Mouse (Mus musculus) heart, embryonic 11.5 days (tissue): ENCODE measurements at regions not wholly inside any gene's neighbourhood (a gene's known extent, or its start where the extent isn't known, plus 50 kb on each side); places are given as distances from the start of the nearest gene placed in this dataset.

Experiments used
- ATAC-seq: fragments of 200-750 bp; cut with Nextera tagmentation; replicated peaks from 2 replicates; pipeline ENCODE4 v1.8.0; 2017; ENCODE audit warnings: moderate library complexity; ENCODE audit not compliant: insufficient number of reproducible peaks, low FRiP score, low TSS enrichment
- H3K27ac ChIP-seq: fragments of 300-500 bp; sonication (generic); 2 replicates; pipeline ENCODE4 v1.5.1; 2014; ENCODE audit warnings: mild to moderate bottlenecking, low read depth, low read length
- H3K27me3 ChIP-seq: fragments of 300-500 bp; sonication (generic); 2 replicates; pipeline ENCODE4 v1.6.1; 2014; ENCODE audit warnings: mild to moderate bottlenecking, low read length, mixed read lengths; ENCODE audit not compliant: control insufficient read depth, insufficient read depth
- H3K36me3 ChIP-seq: fragments of 300-500 bp; sonication (generic); 2 replicates; pipeline ENCODE4 v1.6.1; 2014; ENCODE audit warnings: mild to moderate bottlenecking, low read length, moderate library complexity, mixed read lengths; ENCODE audit not compliant: control insufficient read depth, insufficient read depth
- H3K4me1 ChIP-seq: fragments of 300-500 bp; sonication (generic); 2 replicates; pipeline ENCODE4 v1.6.1; 2014; ENCODE audit warnings: low read length; ENCODE audit not compliant: control insufficient read depth, insufficient read depth
- H3K4me2 ChIP-seq: fragments of 300-500 bp; sonication (generic); 2 replicates; pipeline ENCODE4 v1.6.1; 2014; ENCODE audit warnings: mild to moderate bottlenecking, moderate library complexity
- H3K4me3 ChIP-seq: fragments of 300-500 bp; sonication (generic); 2 replicates; pipeline ENCODE4 v1.5.1; 2014; ENCODE audit warnings: low read depth, low read length
- H3K9ac ChIP-seq: fragments of 300-500 bp; sonication (generic); 2 replicates; pipeline ENCODE4 v1.6.1; 2014; ENCODE audit warnings: mild to moderate bottlenecking, low read depth, low read length, moderate library complexity
- H3K9me3 ChIP-seq: fragments of 300-500 bp; sonication (generic); replicated peaks from 2 replicates; pipeline ENCODE4 v1.6.1; 2016; ENCODE audit warnings: low read length; ENCODE audit not compliant: control insufficient read depth
- WGBS: fragments of 180-500 bp; shearing (Covaris S2); extraction: QIAGEN DNeasy Blood & Tissue Kit; methylation state at CpG from one replicate; pipeline ENCODE4 v1.1.7; 2014; ENCODE audit not compliant: insufficient replicate concordance; 5-methylcytosine and 5-hydroxymethylcytosine counted together

- Histone ChIP-seq H3K27ac (no peak overlapping the region), H3K4me2 (no peak overlapping the region), H3K9ac (no peak overlapping the region), H3K9me3 (no peaks in the 10 kb centered on the region), H3K36me3 (no peaks in the 10 kb centered on the region), H3K4me3 (no peak overlapping the region), H3K27me3 (no peaks in the 10 kb centered on the region), H3K4me1 (peaks cover 7% of the 10 kb centered on the region)
- WGBS = 81% methylated on average over 7 of the region's 7 CpGs
- ATAC-seq = no peak
These were observed 133.0 kb downstream of the Cdh26 start for GRCm38 (mm10) chr2:178563287-178563686.

GRCm38 (mm10) chr2:178565368-178565818 is 135.1 kb downstream of the Cdh26 start:
- no peaks in the 10 kb centered on the region for H3K27me3 ChIP-seq
- no peak overlapping the region for H3K4me3 ChIP-seq
- WGBS = 36% methylated on average over 8 of the region's 8 CpGs
- ATAC-seq = no peak
- peak overlapping the region; percentile 25; the same call in 1 of the 2 replicates for H3K27ac ChIP-seq
- no peaks in the 10 kb centered on the region for H3K36me3 ChIP-seq
- no peak overlapping the region for H3K9ac ChIP-seq
- H3K9me3 ChIP-seq = no peaks in the 10 kb centered on the region
- no peak overlapping the region for H3K4me2 ChIP-seq
- peaks cover 7% of the 10 kb centered on the region for H3K4me1 ChIP-seq

DNA sequence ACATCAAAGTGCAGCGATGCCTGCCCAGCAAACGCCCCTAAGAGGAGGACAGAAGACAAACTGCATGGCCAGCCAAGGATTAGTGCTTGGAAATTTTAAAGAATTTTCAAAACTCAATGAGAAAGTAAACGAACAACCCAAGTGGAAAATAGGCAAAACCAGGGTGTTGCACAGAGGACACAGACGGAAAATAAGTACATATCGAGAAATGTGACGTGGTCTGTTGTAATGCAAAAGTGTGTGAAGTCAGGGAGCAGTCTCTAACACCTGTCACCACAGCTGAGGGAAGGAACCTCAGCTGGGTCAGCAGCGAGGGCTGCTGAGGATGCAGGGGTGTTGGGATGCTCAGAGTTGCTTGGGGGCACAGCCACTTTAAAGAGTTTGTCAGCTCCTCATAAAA is 137.2 kb downstream of the Cdh26 start:
- no peaks in the 10 kb centered on the region for H3K27me3 ChIP-seq
- H3K36me3 ChIP-seq = no peaks in the 10 kb centered on the region
- peaks cover 7% of the 10 kb centered on the region for H3K4me1 ChIP-seq
- H3K9me3 ChIP-seq = no peaks in the 10 kb centered on the region
- H3K4me3 ChIP-seq = no peak overlapping the region
- no peak overlapping the region for H3K4me2 ChIP-seq
- H3K9ac ChIP-seq = no peak overlapping the region
- H3K27ac ChIP-seq = no peak overlapping the region
- ATAC-seq = no peak
- 69% methylated on average over 7 of the region's 7 CpGs for WGBS

- H3K27me3 ChIP-seq = no peaks in the 10 kb centered on the region
- H3K4me1 ChIP-seq = no peaks in the 10 kb centered on the region
- no peak overlapping the region for H3K4me3 ChIP-seq
- H3K9ac ChIP-seq = no peak overlapping the region
- no peak for ATAC-seq
- H3K4me2 ChIP-seq = no peak overlapping the region
- H3K9me3 ChIP-seq = no peaks in the 10 kb centered on the region
- no peaks in the 10 kb centered on the region for H3K36me3 ChIP-seq
- 72% methylated on average over 5 of the region's 5 CpGs for WGBS
- H3K27ac ChIP-seq = no peak overlapping the region
These were observed 142.0 kb downstream of the Cdh26 start for GRCm38 (mm10) chr2:178572301-178572700.

- H3K27ac ChIP-seq = no peak overlapping the region
- no peaks in the 10 kb centered on the region for H3K4me1 ChIP-seq
- no peak overlapping the region for H3K9ac ChIP-seq
- no peaks in the 10 kb centered on the region for H3K27me3 ChIP-seq
- no peaks in the 10 kb centered on the region for H3K36me3 ChIP-seq
- WGBS = 41% methylated on average over 4 of the region's 4 CpGs
- H3K4me2 ChIP-seq = no peak overlapping the region
- H3K9me3 ChIP-seq = no peaks in the 10 kb centered on the region
- H3K4me3 ChIP-seq = no peak overlapping the region
- no peak for ATAC-seq
These were observed 144.5 kb downstream of the Cdh26 start for GRCm38 (mm10) chr2:178574859-178575258.

DNA sequence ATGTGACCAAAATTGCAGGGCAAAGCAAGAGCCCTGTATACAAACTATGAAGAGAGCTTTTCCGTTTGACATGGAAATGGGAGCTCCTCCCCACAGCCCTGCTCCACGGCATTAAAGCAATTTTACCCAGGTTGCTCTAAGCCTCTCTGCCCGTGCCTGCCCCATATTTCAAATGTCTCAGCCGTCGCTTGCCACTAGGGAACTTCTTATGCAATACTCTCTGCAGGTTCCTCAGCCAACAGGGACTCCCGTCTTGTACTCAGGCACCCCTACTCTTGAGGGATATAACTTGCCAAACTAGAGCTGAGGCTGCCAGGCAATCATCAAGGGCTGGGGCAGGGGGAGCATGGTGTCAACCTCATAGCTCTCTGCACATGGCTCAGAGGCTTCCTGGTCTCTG is 145.1 kb downstream of the Cdh26 start:
- WGBS = 60% methylated on average over 6 of the region's 6 CpGs
- no peak for ATAC-seq
- H3K4me3 ChIP-seq = no peak overlapping the region
- H3K4me1 ChIP-seq = no peaks in the 10 kb centered on the region
- no peaks in the 10 kb centered on the region for H3K36me3 ChIP-seq
- H3K9me3 ChIP-seq = no peaks in the 10 kb centered on the region
- no peak overlapping the region for H3K4me2 ChIP-seq
- no peak overlapping the region for H3K27ac ChIP-seq
- H3K9ac ChIP-seq = no peak overlapping the region
- no peaks in the 10 kb centered on the region for H3K27me3 ChIP-seq

GRCm38 (mm10) chr2:178576067-178576466 is 145.7 kb downstream of the Cdh26 start:
- Histone ChIP-seq H3K4me1 (no peaks in the 10 kb centered on the region), H3K27me3 (no peaks in the 10 kb centered on the region), H3K9me3 (no peaks in the 10 kb centered on the region), H3K27ac (no peak overlapping the region), H3K36me3 (no peaks in the 10 kb centered on the region), H3K4me2 (no peak overlapping the region), H3K9ac (no peak overlapping the region), H3K4me3 (no peak overlapping the region)
- ATAC-seq = no peak
- 59% methylated on average over 7 of the region's 7 CpGs for WGBS

- Histone ChIP-seq H3K27ac (no peak overlapping the region), H3K9ac (no peak overlapping the region), H3K4me3 (no peak overlapping the region), H3K4me2 (no peak overlapping the region), H3K27me3 (no peaks in the 10 kb centered on the region), H3K4me1 (no peaks in the 10 kb centered on the region), H3K36me3 (no peaks in the 10 kb centered on the region), H3K9me3 (no peaks in the 10 kb centered on the region)
- ATAC-seq = no peak
- WGBS = 55% methylated on average over 6 of the region's 6 CpGs
These were observed 149.2 kb downstream of the Cdh26 start for GRCm38 (mm10) chr2:178579571-178579970.

GRCm38 (mm10) chr2:178581306-178581705 is 151.0 kb downstream of the Cdh26 start:
- 75% methylated on average over 12 of the region's 12 CpGs for WGBS
- no peak overlapping the region for H3K4me2 ChIP-seq
- no peak for ATAC-seq

More at GRCm38 (mm10) chr2:178581306-178581705, 151.0 kb downstream of the Cdh26 start:
- Histone ChIP-seq H3K27ac (no peak overlapping the region), H3K27me3 (no peaks in the 10 kb centered on the region), H3K9ac (no peak overlapping the region), H3K4me3 (no peak overlapping the region), H3K36me3 (no peaks in the 10 kb centered on the region), H3K9me3 (no peaks in the 10 kb centered on the region), H3K4me1 (no peaks in the 10 kb centered on the region)
